Mouse (Mus musculus) effector memory CD4-positive, alpha-beta T cell, adult 7 months (primary cell): ENCODE measurements around the gene Odf4. TPM values are rescaled to one million over a fixed set of nuclear protein-coding genes. Genes with fewer than 3 reads are reported as not detected.

ENCODE experiments used
- polyA plus RNA-seq: library from polyadenylated mRNA; unstranded; fragments of 100-300 nt; shearing (Covaris generic); gene quantifications from one replicate; pipeline ENCODE4 v1.2.1, GENCODE M21; 2017

Gene Odf4
- polyA plus RNA-seq, result 0.48 TPM

GRCm38 (mm10) chr11:68926981-68927380, at the start of gene Odf4:
Gene Odf4 (minus strand): TSS chr11:68927081.

GRCm38 (mm10) chr11:68975085-68975484, 48.2 kb upstream of the Odf4 start, which contains the start of gene Rangrf:
Gene Rangrf (minus strand): TSS chr11:68975185.

GRCm38 (mm10) chr11:68967337-68968282, 40.7 kb upstream of the Odf4 start, which contains the start of gene Slc25a35:
Gene Slc25a35 (plus strand): TSS chr11:68968131.

GRCm38 (mm10) chr11:68957308-68957707, 30.4 kb upstream of the Odf4 start, which contains the start of gene Arhgef15:
Gene Arhgef15 (minus strand): TSS chr11:68957480.

GRCm38 (mm10) chr11:68901351-68902046, 25.4 kb downstream of the Odf4 start, which contains the start of gene Rpl26:
Gene Rpl26 (plus strand): TSS chr11:68901583.

GRCm38 (mm10) chr11:68888253-68888652, 38.6 kb downstream of the Odf4 start, which contains the start of gene Rnf222:
Gene Rnf222 (plus strand): TSS chr11:68888553.

Other genes with a start within 250 kb of the Odf4 start
- 2.3 TPM for gene Myh10, start 235.5 kb downstream of the Odf4 start, polyA plus RNA-seq
- gene Ndel1, start 55.2 kb downstream of the Odf4 start, polyA plus RNA-seq, result 155 TPM
- gene Rnf222, start 38.5 kb downstream of the Odf4 start, polyA plus RNA-seq, result not detected
- gene Rpl26, start 25.5 kb downstream of the Odf4 start, polyA plus RNA-seq, result 791 TPM
- gene Arhgef15, start 30.4 kb upstream of the Odf4 start, polyA plus RNA-seq, result 0.24 TPM
- 4.6 TPM for gene Slc25a35, start 41.0 kb upstream of the Odf4 start, polyA plus RNA-seq
- 3.6 TPM for gene Rangrf, start 48.1 kb upstream of the Odf4 start, polyA plus RNA-seq
- 1.8 TPM for gene Pfas, start 81.4 kb upstream of the Odf4 start, polyA plus RNA-seq
- gene Ctc1, start 88.8 kb upstream of the Odf4 start, polyA plus RNA-seq, result 15.3 TPM
- gene Aurkb, start 118.6 kb upstream of the Odf4 start, polyA plus RNA-seq, result 2.2 TPM
- 5.9 TPM for gene Borcs6, start 132.6 kb upstream of the Odf4 start, polyA plus RNA-seq
- gene Tmem107, start 143.7 kb upstream of the Odf4 start, polyA plus RNA-seq, result 13.6 TPM
- gene Vamp2, start 161.4 kb upstream of the Odf4 start, polyA plus RNA-seq, result 250 TPM
- 81.1 TPM for gene Per1, start 168.1 kb upstream of the Odf4 start, polyA plus RNA-seq
- gene Hes7, start 193.3 kb upstream of the Odf4 start, polyA plus RNA-seq, result 0.35 TPM
- 0.63 TPM for gene 9130213A22Rik, start 195.5 kb upstream of the Odf4 start, polyA plus RNA-seq
- 0.69 TPM for gene Aloxe3, start 198.8 kb upstream of the Odf4 start, polyA plus RNA-seq
- not detected for gene Alox12b, start 229.9 kb upstream of the Odf4 start, polyA plus RNA-seq